Mouse (Mus musculus) liver, adult 2 months (tissue): ENCODE results near the gene Agpat2. TPM values are rescaled to one million over a fixed set of nuclear protein-coding genes. Genes with fewer than 3 reads are reported as not detected.

Experiments used
- DNase-seq: peaks from one replicate; pipeline ENCODE4 v3.0.0-alpha.2; 2011; ENCODE audit warnings: low read depth, low spot score; ENCODE audit errors: extremely low read depth
- H3K27ac ChIP-seq: fragments of 200-500 bp; replicated peaks from 2 replicates; pipeline ENCODE4 v1.5.1; 2012; ENCODE audit warnings: low read depth, mild to moderate bottlenecking, control low read depth, inconsistent platforms, low read length; ENCODE audit not compliant: insufficient read depth
- H3K27me3 ChIP-seq: fragments of 200-500 bp; 2 replicates; pipeline ENCODE4 v1.6.1; 2012; ENCODE audit warnings: mild to moderate bottlenecking, moderate library complexity, low read length, inconsistent platforms; ENCODE audit not compliant: control insufficient read depth, insufficient read depth
- H3K36me3 ChIP-seq: fragments of 200-500 bp; 2 replicates; pipeline ENCODE4 v1.6.1; 2012; ENCODE audit warnings: low read length, inconsistent platforms; ENCODE audit not compliant: control insufficient read depth, insufficient read depth
- H3K4me1 ChIP-seq: fragments of 200-500 bp; 2 replicates; pipeline ENCODE4 v1.6.1; 2011; ENCODE audit warnings: low read length; ENCODE audit not compliant: control insufficient read depth, insufficient read depth
- H3K4me3 ChIP-seq: fragments of 200-500 bp; 2 replicates; pipeline ENCODE4 v1.5.1; 2011; ENCODE audit warnings: low read depth, mild to moderate bottlenecking, control low read depth, low read length, moderate library complexity; ENCODE audit not compliant: insufficient read depth
- H3K79me2 ChIP-seq: fragments of 200-500 bp; 2 replicates; pipeline ENCODE4 v1.6.1; 2012; ENCODE audit warnings: inconsistent platforms, mild to moderate bottlenecking, low read length, moderate library complexity; ENCODE audit not compliant: control insufficient read depth, insufficient read depth
- H3K9ac ChIP-seq: fragments of 200-500 bp; 2 replicates; pipeline ENCODE4 v1.6.1; 2012; ENCODE audit warnings: low read depth, mild to moderate bottlenecking, control low read depth, inconsistent platforms, low read length
- CTCF ChIP-seq: fragments of 200-500 bp; IDR thresholded peaks from 2 replicates; pipeline ENCODE4 v1.5.1; 2011; ENCODE audit warnings: low read depth, low read length, control low read depth
- POLR2A ChIP-seq: fragments of 200-500 bp; IDR thresholded peaks from 2 replicates; pipeline ENCODE4 v1.6.1; 2011; ENCODE audit warnings: low read length, control low read depth; ENCODE audit not compliant: insufficient read depth; ENCODE audit errors: extremely low read depth
- WGBS: fragments of 180-500 bp; shearing (Covaris S2); methylation state at CpG from one replicate; pipeline ENCODE4 v1.1.7; 2018; 5-methylcytosine and 5-hydroxymethylcytosine counted together
- polyA plus RNA-seq: library from polyadenylated mRNA; depleted of rRNA; stranded (reverse); fragments of >200 nt; gene quantifications from 2 replicates; pipeline ENCODE4 v1.2.3, GENCODE M21; 2012
- total RNA-seq: library from RNA; depleted of rRNA; stranded (reverse); fragments of >200 nt; gene quantifications from 2 replicates; pipeline ENCODE4 v1.2.3, GENCODE M21; 2014

Agpat2 gene
- total and polyA plus RNA-seq, 2 experiments = 116 to 421 TPM

- WGBS = 65% methylated on average over 2 of the region's 2 CpGs
- no peak overlapping the region for H3K4me3 ChIP-seq
- H3K36me3 ChIP-seq = peaks cover 17% of the 10 kb centered on the region
- no peak for DNase-seq
- no peaks in the 10 kb centered on the region for H3K27me3 ChIP-seq
- peaks cover 3% of the 10 kb centered on the region; the same call in 1 of the 2 replicates for H3K79me2 ChIP-seq
- no peak overlapping the region for H3K27ac ChIP-seq
- peaks cover 5% of the 10 kb centered on the region; the same call in 1 of the 2 replicates for H3K4me1 ChIP-seq
- TF ChIP-seq CTCF (no peak), POLR2A (no peak)
- no peak overlapping the region for H3K9ac ChIP-seq
Observed at GRCm38 (mm10) chr2:26636325-26636635, 32.1 kb upstream of the Agpat2 start.

GRCm38 (mm10) chr2:26635489-26636324 is 31.5 kb upstream of the Agpat2 start:
- TF ChIP-seq POLR2A = no peak
- no peak for TF ChIP-seq CTCF
- H3K36me3 ChIP-seq = peaks cover 17% of the 10 kb centered on the region
- no peak for DNase-seq

GRCm38 (mm10) chr2:26634629-26635488 is 30.6 kb upstream of the Agpat2 start:
- Histone ChIP-seq H3K27me3 (no peaks in the 10 kb centered on the region), H3K79me2 (peaks cover 2% of the 10 kb centered on the region; the same call in 1 of the 2 replicates), H3K27ac (no peak overlapping the region), H3K4me3 (no peak overlapping the region), H3K9ac (no peak overlapping the region), H3K4me1 (peaks cover 5% of the 10 kb centered on the region; the same call in 1 of the 2 replicates), H3K36me3 (peaks cover 17% of the 10 kb centered on the region)
- WGBS = 80% methylated on average over 12 of the region's 12 CpGs
- no peak for DNase-seq
- TF ChIP-seq CTCF (no peak), POLR2A (no peak)

More at GRCm38 (mm10) chr2:26635489-26636324, 31.5 kb upstream of the Agpat2 start:
- Histone ChIP-seq H3K79me2 (peaks cover 3% of the 10 kb centered on the region; the same call in 1 of the 2 replicates), H3K9ac (no peak overlapping the region), H3K27me3 (no peaks in the 10 kb centered on the region), H3K27ac (no peak overlapping the region), H3K4me3 (no peak overlapping the region), H3K4me1 (peaks cover 5% of the 10 kb centered on the region; the same call in 1 of the 2 replicates)
- 92% methylated on average over 21 of the region's 21 CpGs for WGBS

- Histone ChIP-seq H3K4me1 (peaks cover 5% of the 10 kb centered on the region; the same call in 1 of the 2 replicates), H3K27ac (no peak overlapping the region), H3K27me3 (no peaks in the 10 kb centered on the region), H3K79me2 (no peaks in the 10 kb centered on the region), H3K9ac (no peak overlapping the region), H3K36me3 (peaks cover 17% of the 10 kb centered on the region), H3K4me3 (no peak overlapping the region)
- no peak for TF ChIP-seq CTCF
- TF ChIP-seq POLR2A = no peak
- no peak for DNase-seq
- WGBS = 73% methylated on average over 4 of the region's 4 CpGs
Observed at GRCm38 (mm10) chr2:26633953-26634530, 29.8 kb upstream of the Agpat2 start.

- no peak overlapping the region for H3K9ac ChIP-seq
- no peak overlapping the region for H3K4me3 ChIP-seq
- H3K36me3 ChIP-seq = peaks cover 15% of the 10 kb centered on the region
- H3K4me1 ChIP-seq = no peaks in the 10 kb centered on the region
- TF ChIP-seq POLR2A (no peak), CTCF (no peak)
- peaks cover 2% of the 10 kb centered on the region; the same call in 1 of the 2 replicates for H3K27me3 ChIP-seq
- no peak overlapping the region for H3K27ac ChIP-seq
- 88% methylated on average over 16 of the region's 16 CpGs for WGBS
- no peaks in the 10 kb centered on the region for H3K79me2 ChIP-seq
- DNase-seq = no peak
Observed at GRCm38 (mm10) chr2:26632541-26633395, 28.6 kb upstream of the Agpat2 start.
